In genomic region chr9:15169714-15170113, GRCm38 (mm10) we compare ENCODE assay signal across 11 mouse cellular contexts. TPM values are rescaled to one million over a fixed set of nuclear protein-coding genes. Genes with fewer than 3 reads are reported as not detected.
A peak's percentile ranks its signal among the peaks of the same experiment; 100 is the strongest.
DNase-seq lines count a peak whose midpoint lies in the region; ATAC-seq and TF ChIP-seq lines count a peak whose summit lies in the region.
"Had no signal": no experiment of that assay in that cellular context is flagged by ENCODE, and none has a peak within 500 bp of the region (broad histone marks: within the 10 kb centered on the region; RNA-seq: fewer than 3 reads in every experiment).

No protein-coding gene starts in this region.

- no peaks in the 10 kb centered on the region for H3K36me3 ChIP-seq in hindbrain, postnatal 0 days (ENCODE audit: insufficient read depth, low read length)
- H3K36me3 ChIP-seq: embryonic facial prominence, embryonic 15.5 days had no signal

- H3K9ac ChIP-seq in hindbrain, postnatal 0 days (replicated peaks; ENCODE audit: low read length): no peak overlapping the region
- H3K9ac ChIP-seq: embryonic facial prominence, embryonic 15.5 days had no signal

- no peak overlapping the region for H3K4me2 ChIP-seq in hindbrain, postnatal 0 days (ENCODE audit: low read depth, low read length)
- H3K4me2 ChIP-seq: embryonic facial prominence, embryonic 15.5 days had no signal

- H3K4me3 ChIP-seq in hindbrain, postnatal 0 days (ENCODE audit: low read length): no peak overlapping the region
- H3K4me3 ChIP-seq: embryonic facial prominence, embryonic 15.5 days had no signal

- WGBS in hindbrain, postnatal 0 days: 68% methylated on average over 1 of the region's 1 CpGs

- no peaks in the 10 kb centered on the region for H3K9me3 ChIP-seq in hindbrain, postnatal 0 days (ENCODE audit: low read length)
- H3K9me3 ChIP-seq: embryonic facial prominence, embryonic 15.5 days had no signal

- DNase-seq in cerebellum, postnatal 10 days: peak; percentile 23 to 40
- DNase-seq in cerebellum, adult 9-10 months: no peak
- DNase-seq in left cerebral cortex, adult 11 months (ENCODE audit: low spot score): peak; percentile 15
- no peak for DNase-seq in left cerebral cortex, adult 8-10 months (ENCODE audit: low spot score in 2 of 2)
- peak; percentile 5 for DNase-seq in adipocyte (ENCODE audit: low spot score)
- DNase-seq in hindbrain, postnatal 0 days (ENCODE audit: low spot score): peak; percentile 65
- no peak for DNase-seq in MN1 (ENCODE audit: low spot score)

- no peak overlapping the region for H3K27ac ChIP-seq in hindbrain, postnatal 0 days
- H3K27ac ChIP-seq: embryonic facial prominence, embryonic 15.5 days had no signal

- 0 out of 2 replicates have a peak, but pooled peaks have one; percentile 51 for ATAC-seq in hindbrain, postnatal 0 days
- ATAC-seq in inflammation-experienced regulatory T-cells, adult 6 months: no peak

- no peaks in the 10 kb centered on the region for H3K4me1 ChIP-seq in hindbrain, postnatal 0 days (ENCODE audit: insufficient read depth, low read length)

- TF ChIP-seq CTCF in hindbrain, postnatal 0 days (IDR thresholded peaks at IDR 0.05; ENCODE audit: low read depth): peak; percentile 61

- H3K27me3 ChIP-seq in hindbrain, postnatal 0 days (ENCODE audit: insufficient read depth, low read length): no peaks in the 10 kb centered on the region
- H3K27me3 ChIP-seq: embryonic facial prominence, embryonic 15.5 days had no signal

RNA-seq across cellular contexts. Expression of gene Hephl1, which starts 57.8 kb away (rescaled TPM):
- total RNA-seq in left cerebral cortex, adult 8-10 months (2022): not detected
- 0.21 TPM in 1 of 2 replicates, not detected in the other for total RNA-seq in hindbrain, postnatal 0 days (2014; rRNA removed)
- polyA plus RNA-seq in hindbrain, postnatal 0 days (2015; fragmentation: Nextera tagmentation; extraction: Ambion mirVana): not detected in 2 replicates
- polyA plus RNA-seq in inflammation-experienced regulatory T-cells, adult 6 months (2017; shearing (Covaris generic)): not detected
- total RNA-seq: left cerebral cortex, postnatal 10 days; neutrophil, adult 5-6 weeks had no signal

Comparison
In these comparisons a context has a peak if more than half of its experiments do, and no peak if none do; other contexts are left out.
1. DNase-seq: peak in cerebellum, postnatal 10 days (2 of 2), left cerebral cortex, adult 11 months (single experiment), adipocyte (single experiment) and hindbrain, postnatal 0 days (single experiment); none in cerebellum, adult 9-10 months (single experiment), left cerebral cortex, adult 8-10 months (0 of 2) and MN1 (single experiment).